Mouse (Mus musculus): Measurements from ENCODE around the gene Hcfc1r1. TPM values are rescaled to one million over a fixed set of nuclear protein-coding genes. Genes with fewer than 3 reads are reported as not detected.

Hcfc1r1 gene
- polyA plus RNA-seq, 1 experiment from 2014 or later: 389 TPM

DNA sequence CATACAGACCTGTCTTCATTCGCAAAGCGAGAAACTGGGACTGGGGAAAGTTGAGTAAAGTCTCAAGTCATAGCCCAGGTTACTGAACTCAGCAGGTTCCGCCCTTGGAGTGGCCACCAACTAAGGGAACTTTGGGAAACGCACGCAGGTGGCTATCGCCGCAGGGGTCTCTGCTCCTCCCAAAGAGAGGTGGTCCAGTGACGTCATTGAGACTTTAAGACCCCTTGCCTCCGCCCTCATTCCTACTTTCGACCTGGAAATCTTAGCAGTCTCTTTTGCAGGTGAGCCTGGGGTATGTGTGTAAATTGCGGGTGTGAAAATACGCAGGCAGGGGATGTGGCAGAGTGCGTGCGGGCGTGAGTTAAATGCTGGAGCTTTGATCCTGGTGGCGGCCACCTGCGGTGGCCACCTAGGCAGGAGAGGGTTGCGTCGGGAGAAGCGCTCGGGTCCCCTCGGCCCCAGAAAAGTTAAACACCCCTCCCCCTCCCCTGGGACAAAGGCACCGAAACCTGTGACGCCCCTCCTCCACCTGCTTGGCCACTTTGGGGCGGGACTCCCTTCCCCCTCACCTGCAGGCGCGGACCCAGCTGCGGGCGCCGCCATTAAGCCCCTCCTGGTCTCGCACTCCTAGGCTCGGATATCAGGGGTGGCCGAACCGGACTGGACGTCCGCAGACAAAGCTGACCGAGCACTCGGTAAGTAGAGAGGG, 5.9 kb downstream of the Hcfc1r1 start, which contains the start of gene Cldn6:
TSS of gene Cldn6 (plus strand) at position 123 of the 709 bp plus-strand sequence.
- Histone ChIP-seq H3K9ac (ENCODE audit: low read depth, low read length) (no peak within 1 kb of the TSS), H3K27me3 (ENCODE audit: control insufficient read depth, insufficient read depth, low read length) (peaks cover 61% of the 10 kb centered on the region), H3K4me1 (ENCODE audit: control insufficient read depth, insufficient read depth, low read length) (peaks cover 18% of the 10 kb centered on the region), H3K4me3 (ENCODE audit: low read depth, low read length) (peak within 1 kb of the TSS; percentile 16; the same call in 1 of the 2 replicates), H3K36me3 (ENCODE audit: control insufficient read depth, insufficient read depth, low read length) (no peaks in the 10 kb centered on the region), H3K9me3 (replicated peaks; ENCODE audit: control insufficient read depth, low read length) (no peaks in the 10 kb centered on the region), H3K27ac (ENCODE audit: low read depth, low read length) (no peak within 1 kb of the TSS), H3K4me2 (peak within 1 kb of the TSS; percentile 23)
- no peak for ATAC-seq (replicated peaks; ENCODE audit: insufficient number of reproducible peaks, low FRiP score, low TSS enrichment)
- 3% methylated on average over 34 of the region's 38 CpGs for WGBS (ENCODE audit: insufficient replicate concordance)

DNA sequence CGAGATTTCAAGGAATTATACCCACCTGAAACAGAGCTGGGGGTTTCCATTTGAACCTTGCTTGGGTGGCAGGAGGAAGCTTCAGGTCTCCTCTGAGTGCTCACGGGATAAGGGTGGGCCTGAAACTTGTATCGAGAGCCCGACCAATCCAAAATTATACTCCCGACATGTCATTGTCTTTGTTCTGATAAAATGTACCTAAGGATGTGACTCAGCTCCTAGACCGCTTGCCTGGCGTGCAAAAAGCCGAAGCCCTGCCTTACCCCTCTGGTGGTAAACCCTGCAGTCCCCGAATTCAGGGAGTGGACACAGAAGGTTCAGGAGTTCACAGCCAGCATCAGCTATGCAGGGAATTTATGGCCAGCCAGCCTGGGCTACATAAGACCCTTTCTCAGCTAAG, 6.9 kb downstream of the Hcfc1r1 start:
- peaks cover 70% of the 10 kb centered on the region for H3K27me3 ChIP-seq (ENCODE audit: control insufficient read depth, insufficient read depth, low read length)
- H3K4me3 ChIP-seq (ENCODE audit: low read depth, low read length): no peak overlapping the region
- no peak overlapping the region for H3K4me2 ChIP-seq
- ATAC-seq (replicated peaks; ENCODE audit: insufficient number of reproducible peaks, low FRiP score, low TSS enrichment): no peak
- no peak overlapping the region for H3K27ac ChIP-seq (ENCODE audit: low read depth, low read length)
- peaks cover 8% of the 10 kb centered on the region for H3K4me1 ChIP-seq (ENCODE audit: control insufficient read depth, insufficient read depth, low read length)
- WGBS (ENCODE audit: insufficient replicate concordance): 59% methylated on average over 9 of the region's 9 CpGs
- H3K9ac ChIP-seq (ENCODE audit: low read depth, low read length): no peak overlapping the region
- no peaks in the 10 kb centered on the region for H3K36me3 ChIP-seq (ENCODE audit: control insufficient read depth, insufficient read depth, low read length)
- no peaks in the 10 kb centered on the region for H3K9me3 ChIP-seq (replicated peaks; ENCODE audit: control insufficient read depth, low read length)

DNA sequence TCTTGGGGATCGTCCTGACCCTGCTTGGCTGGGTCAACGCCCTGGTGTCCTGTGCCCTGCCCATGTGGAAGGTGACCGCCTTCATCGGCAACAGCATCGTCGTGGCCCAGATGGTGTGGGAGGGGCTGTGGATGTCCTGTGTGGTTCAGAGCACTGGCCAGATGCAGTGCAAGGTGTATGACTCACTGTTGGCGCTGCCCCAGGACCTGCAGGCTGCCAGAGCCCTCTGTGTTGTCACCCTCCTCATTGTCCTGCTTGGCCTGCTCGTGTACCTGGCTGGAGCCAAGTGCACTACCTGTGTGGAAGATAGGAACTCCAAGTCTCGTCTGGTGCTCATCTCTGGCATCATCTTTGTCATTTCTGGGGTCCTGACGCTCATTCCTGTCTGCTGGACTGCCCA, 7.7 kb downstream of the Hcfc1r1 start:
- ATAC-seq (replicated peaks; ENCODE audit: insufficient number of reproducible peaks, low FRiP score, low TSS enrichment): no peak
- 65% methylated on average over 10 of the region's 10 CpGs for WGBS (ENCODE audit: insufficient replicate concordance)
- no peak overlapping the region for H3K27ac ChIP-seq (ENCODE audit: low read depth, low read length)
- H3K9ac ChIP-seq (ENCODE audit: low read depth, low read length): no peak overlapping the region
- H3K4me3 ChIP-seq (ENCODE audit: low read depth, low read length): no peak overlapping the region
- H3K4me2 ChIP-seq: no peak overlapping the region
- peaks cover 71% of the 10 kb centered on the region for H3K27me3 ChIP-seq (ENCODE audit: control insufficient read depth, insufficient read depth, low read length)
- peaks cover under 1% of the 10 kb centered on the region for H3K4me1 ChIP-seq (ENCODE audit: control insufficient read depth, insufficient read depth, low read length)
- no peaks in the 10 kb centered on the region for H3K36me3 ChIP-seq (ENCODE audit: control insufficient read depth, insufficient read depth, low read length)
- no peaks in the 10 kb centered on the region for H3K9me3 ChIP-seq (replicated peaks; ENCODE audit: control insufficient read depth, low read length)

DNA sequence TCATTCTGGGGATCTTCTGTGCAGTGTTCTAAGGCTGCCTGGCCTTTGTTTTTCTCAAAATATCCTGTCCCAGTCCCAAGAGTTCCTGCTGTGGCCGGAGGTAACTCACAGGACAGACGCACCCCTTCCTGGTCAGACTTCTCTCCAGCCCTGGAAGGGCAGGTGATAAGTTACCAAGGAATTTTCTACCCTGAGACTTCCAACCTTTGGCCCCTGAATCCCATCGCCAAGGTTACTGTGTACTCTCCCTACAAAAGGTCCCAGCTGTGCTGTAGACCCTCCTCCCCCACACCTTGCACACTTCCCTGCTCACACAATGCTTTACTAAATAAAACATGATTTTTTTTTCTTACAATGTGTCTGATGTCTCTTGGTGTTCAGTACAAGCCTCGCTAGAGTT, 8.7 kb downstream of the Hcfc1r1 start:
- H3K36me3 ChIP-seq (ENCODE audit: control insufficient read depth, insufficient read depth, low read length): no peaks in the 10 kb centered on the region
- H3K4me3 ChIP-seq (ENCODE audit: low read depth, low read length): no peak overlapping the region
- 49% methylated on average over 4 of the region's 4 CpGs for WGBS (ENCODE audit: insufficient replicate concordance)
- no peak for ATAC-seq (replicated peaks; ENCODE audit: insufficient number of reproducible peaks, low FRiP score, low TSS enrichment)
- no peaks in the 10 kb centered on the region; the same call in 1 of the 2 replicates for H3K4me1 ChIP-seq (ENCODE audit: control insufficient read depth, insufficient read depth, low read length)
- no peaks in the 10 kb centered on the region for H3K9me3 ChIP-seq (replicated peaks; ENCODE audit: control insufficient read depth, low read length)
- H3K4me2 ChIP-seq: no peak overlapping the region
- H3K27ac ChIP-seq (ENCODE audit: low read depth, low read length): no peak overlapping the region
- no peak overlapping the region for H3K9ac ChIP-seq (ENCODE audit: low read depth, low read length)
- H3K27me3 ChIP-seq (ENCODE audit: control insufficient read depth, insufficient read depth, low read length): peaks cover 71% of the 10 kb centered on the region

DNA sequence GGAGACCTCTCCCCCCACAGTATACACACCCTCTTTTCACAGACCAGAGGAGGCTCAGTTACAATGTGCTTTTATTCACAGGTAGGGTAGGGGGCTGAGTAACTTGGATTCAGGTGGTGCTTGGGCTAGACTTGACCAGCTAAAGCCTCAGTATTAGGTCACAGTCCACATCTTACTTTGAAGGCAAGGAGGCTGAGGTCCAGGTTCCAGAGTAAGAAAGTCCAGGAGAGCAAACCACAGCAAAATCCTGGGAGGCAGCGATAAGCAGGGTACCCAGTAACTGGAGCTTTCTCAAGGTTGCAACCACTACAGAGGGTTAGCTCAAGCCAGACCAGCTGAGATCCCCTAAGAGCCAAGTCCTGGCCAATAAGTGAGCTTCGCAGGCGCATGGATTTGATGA, 9.1 kb downstream of the Hcfc1r1 start:
- WGBS (ENCODE audit: insufficient replicate concordance): 49% methylated on average over 3 of the region's 3 CpGs
- no peak for ATAC-seq (replicated peaks; ENCODE audit: insufficient number of reproducible peaks, low FRiP score, low TSS enrichment)
- H3K27me3 ChIP-seq (ENCODE audit: control insufficient read depth, insufficient read depth, low read length): peaks cover 71% of the 10 kb centered on the region

DNA sequence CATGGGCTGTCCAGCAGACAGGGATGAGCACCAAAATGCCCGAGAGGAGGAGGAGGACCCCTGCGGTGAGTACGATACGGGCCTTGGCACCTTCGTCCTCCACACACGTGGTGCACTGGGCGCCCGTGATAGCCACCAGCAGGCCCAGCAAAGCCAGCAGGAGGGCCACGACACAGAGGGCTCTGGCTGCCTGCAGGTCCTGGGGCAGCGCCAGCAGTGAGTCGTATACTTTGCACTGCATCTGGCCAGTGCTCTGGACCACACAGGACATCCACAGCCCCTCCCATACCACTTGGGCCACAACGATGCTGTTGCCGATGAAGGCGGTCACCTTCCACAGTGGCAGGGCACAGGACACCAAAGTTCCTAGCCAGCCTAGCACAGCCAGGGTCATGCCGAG, 9.8 kb downstream of the Hcfc1r1 start:
- Histone ChIP-seq H3K4me2 (no peak overlapping the region), H3K9ac (ENCODE audit: low read depth, low read length) (no peak overlapping the region), H3K4me1 (ENCODE audit: control insufficient read depth, insufficient read depth, low read length) (no peaks in the 10 kb centered on the region; the same call in 1 of the 2 replicates), H3K36me3 (ENCODE audit: control insufficient read depth, insufficient read depth, low read length) (no peaks in the 10 kb centered on the region), H3K4me3 (ENCODE audit: low read depth, low read length) (no peak overlapping the region), H3K27me3 (ENCODE audit: control insufficient read depth, insufficient read depth, low read length) (peaks cover 71% of the 10 kb centered on the region), H3K27ac (ENCODE audit: low read depth, low read length) (no peak overlapping the region), H3K9me3 (replicated peaks; ENCODE audit: control insufficient read depth, low read length) (no peaks in the 10 kb centered on the region)
- 13% methylated on average over 15 of the region's 15 CpGs for WGBS (ENCODE audit: insufficient replicate concordance)
- no peak for ATAC-seq (replicated peaks; ENCODE audit: insufficient number of reproducible peaks, low FRiP score, low TSS enrichment)

More for the DNA sequence above, 9.1 kb downstream of the Hcfc1r1 start:
- no peak overlapping the region for H3K4me2 ChIP-seq
- H3K27ac ChIP-seq (ENCODE audit: low read depth, low read length): no peak overlapping the region
- no peak overlapping the region for H3K4me3 ChIP-seq (ENCODE audit: low read depth, low read length)
- no peaks in the 10 kb centered on the region for H3K36me3 ChIP-seq (ENCODE audit: control insufficient read depth, insufficient read depth, low read length)
- no peaks in the 10 kb centered on the region; the same call in 1 of the 2 replicates for H3K4me1 ChIP-seq (ENCODE audit: control insufficient read depth, insufficient read depth, low read length)
- H3K9me3 ChIP-seq (replicated peaks; ENCODE audit: control insufficient read depth, low read length): no peaks in the 10 kb centered on the region
- no peak overlapping the region for H3K9ac ChIP-seq (ENCODE audit: low read depth, low read length)

DNA sequence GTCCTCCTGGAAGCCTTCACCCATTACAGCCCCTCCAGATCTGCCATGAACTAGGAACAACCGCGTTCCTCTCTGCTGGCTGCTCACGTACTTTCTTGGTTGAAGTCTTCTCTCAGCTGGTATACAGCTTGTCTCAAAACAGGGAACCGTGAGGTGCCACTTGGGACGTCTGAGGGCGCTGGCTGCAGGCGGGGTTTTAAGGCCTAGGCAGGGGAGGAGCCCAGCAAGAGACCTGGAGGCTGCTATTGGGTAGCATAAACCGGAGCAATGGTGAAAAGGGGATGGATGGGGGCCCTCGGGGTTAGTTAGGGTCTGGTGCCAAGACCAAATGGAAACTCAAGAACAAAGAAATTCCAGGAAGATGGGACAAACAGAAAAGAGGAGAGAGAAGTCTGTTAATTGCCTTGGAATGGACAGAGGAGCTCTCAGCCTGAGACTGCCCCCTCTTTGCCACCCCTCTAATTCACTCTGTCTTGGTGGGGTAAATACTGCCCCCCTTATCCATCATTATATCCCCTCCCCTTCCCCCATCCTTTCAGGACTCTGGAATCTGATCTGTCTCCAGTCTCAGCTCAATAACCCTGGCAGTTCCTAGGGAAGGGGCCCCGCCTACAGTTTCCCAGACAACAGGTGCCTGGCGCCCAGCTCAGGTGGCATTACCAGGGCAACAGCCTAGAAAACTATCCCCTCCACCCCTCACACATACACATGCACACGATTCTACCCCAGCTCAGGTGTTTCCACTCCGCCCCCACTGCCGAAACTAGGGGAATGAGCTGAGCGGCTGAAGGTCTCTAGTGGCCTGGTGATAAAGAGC, 10.7 kb downstream of the Hcfc1r1 start, which contains the start of gene Cldn9:
TSS of gene Cldn9 (minus strand) at position 171 of the 817 bp plus-strand sequence.
- Histone ChIP-seq H3K4me2 (no peak within 1 kb of the TSS), H3K27ac (ENCODE audit: low read depth, low read length) (no peak within 1 kb of the TSS), H3K4me3 (ENCODE audit: low read depth, low read length) (no peak within 1 kb of the TSS)

DNA sequence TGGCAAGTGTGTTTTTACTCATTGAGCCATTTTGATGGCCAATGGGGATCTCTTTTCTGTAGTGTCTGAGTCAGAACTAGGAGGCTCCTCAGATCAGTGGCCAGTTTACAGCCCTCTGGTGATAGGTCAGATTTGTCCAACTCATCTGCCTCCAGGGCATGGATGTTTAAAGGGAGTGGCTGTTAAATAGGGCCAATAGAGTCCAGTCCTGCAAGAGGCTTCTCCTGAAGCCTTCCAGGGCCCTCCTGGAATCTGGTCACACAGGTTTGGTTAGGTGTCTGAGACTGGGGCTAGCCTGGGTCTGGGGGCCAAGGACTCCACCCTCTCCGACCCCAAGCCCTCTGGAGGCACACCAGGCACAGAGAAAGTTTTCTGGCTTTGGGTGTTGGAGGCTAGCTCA, 21.1 kb downstream of the Hcfc1r1 start:
- Histone ChIP-seq H3K4me3 (ENCODE audit: low read depth, low read length) (no peak overlapping the region), H3K4me2 (no peak overlapping the region), H3K27ac (ENCODE audit: low read depth, low read length) (no peak overlapping the region), H3K36me3 (ENCODE audit: control insufficient read depth, insufficient read depth, low read length) (no peaks in the 10 kb centered on the region), H3K9ac (ENCODE audit: low read depth, low read length) (no peak overlapping the region), H3K4me1 (ENCODE audit: control insufficient read depth, insufficient read depth, low read length) (peaks cover 5% of the 10 kb centered on the region), H3K9me3 (replicated peaks; ENCODE audit: control insufficient read depth, low read length) (no peaks in the 10 kb centered on the region), H3K27me3 (ENCODE audit: control insufficient read depth, insufficient read depth, low read length) (peaks cover 24% of the 10 kb centered on the region)
- no peak for ATAC-seq (replicated peaks; ENCODE audit: insufficient number of reproducible peaks, low FRiP score, low TSS enrichment)
- WGBS (ENCODE audit: insufficient replicate concordance): 80% methylated on average over 1 of the region's 1 CpGs

More for the DNA sequence above, 10.7 kb downstream of the Hcfc1r1 start, which contains the start of gene Cldn9:
- no peaks in the 10 kb centered on the region for H3K9me3 ChIP-seq (replicated peaks; ENCODE audit: control insufficient read depth, low read length)
- 22% methylated on average over 15 of the region's 15 CpGs for WGBS (ENCODE audit: insufficient replicate concordance)
- H3K36me3 ChIP-seq (ENCODE audit: control insufficient read depth, insufficient read depth, low read length): no peaks in the 10 kb centered on the region
- ATAC-seq (replicated peaks; ENCODE audit: insufficient number of reproducible peaks, low FRiP score, low TSS enrichment): no peak
- peaks cover 63% of the 10 kb centered on the region for H3K27me3 ChIP-seq (ENCODE audit: control insufficient read depth, insufficient read depth, low read length)
- no peak within 1 kb of the TSS for H3K9ac ChIP-seq (ENCODE audit: low read depth, low read length)
- no peaks in the 10 kb centered on the region; the same call in 1 of the 2 replicates for H3K4me1 ChIP-seq (ENCODE audit: control insufficient read depth, insufficient read depth, low read length)
